Mouse (Mus musculus) thymus, adult 2 months (tissue): ENCODE measurements at regions not wholly inside any gene's neighbourhood (a gene's known extent, or its start where the extent isn't known, plus 50 kb on each side); places are given as distances from the start of the nearest gene placed in this dataset.
"Not testable (repeated sequence)": the region's sequence is repeated elsewhere in the genome, so short reads cannot be mapped to it uniquely, and the experiment has no call there.

Experiments used
- CTCF ChIP-seq: fragments of 200-500 bp; IDR thresholded peaks from 2 replicates; pipeline ENCODE4 v1.5.1; 2012; ENCODE audit warnings: mild to moderate bottlenecking, control low read depth, low read length, moderate library complexity, borderline replicate concordance; ENCODE audit not compliant: control insufficient read depth, poor library complexity, insufficient read depth; ENCODE audit errors: extremely low read depth
- POLR2A ChIP-seq: fragments of 200-500 bp; IDR thresholded peaks from 2 replicates; pipeline ENCODE4 v1.6.1; 2012; ENCODE audit warnings: mild to moderate bottlenecking, low read length, control low read depth, moderate library complexity; ENCODE audit not compliant: control insufficient read depth, poor library complexity, insufficient read depth; ENCODE audit errors: extremely low read depth

GRCm38 (mm10) chrX:170841108-170841507 lies 168.7 kb downstream of the Asmt start:
- not testable (repeated sequence) for TF ChIP-seq CTCF, POLR2A
